Mouse (Mus musculus): Measurements from ENCODE around the gene Hexim2. TPM values are rescaled to one million over a fixed set of nuclear protein-coding genes. Genes with fewer than 3 reads are reported as not detected.
A peak's percentile ranks its signal among the peaks of the same experiment; 100 is the strongest.

Hexim2 gene
- total RNA-seq, 1 experiment from 2014 or later: not detected

- 0 out of 2 replicates have a peak, but pooled peaks have one; percentile 21 for ATAC-seq (replicated peaks; ENCODE audit: insufficient number of reproducible peaks, low FRiP score, low TSS enrichment, poor library complexity, severe bottlenecking)
Measured at GRCm38 (mm10) chr11:103184891-103185290, 52.7 kb downstream of the Hexim2 start.

Other genes with a start within 250 kb of the Hexim2 start
- gene Fam187a, start 247.3 kb upstream of the Hexim2 start, total RNA-seq (2017): not detected in 3 replicates
- gene Gfap, start 231.5 kb upstream of the Hexim2 start, total RNA-seq (2017): not detected in 3 replicates
- 0.19 TPM in 1 of 3 replicates, not detected in the others for gene Kif18b, start 207.3 kb upstream of the Hexim2 start, total RNA-seq (2017)
- gene C1ql1, start 185.7 kb upstream of the Hexim2 start, total RNA-seq (2017): not detected in 3 replicates
- 54.9 to 60.7 TPM (median 55.9 TPM) in 3 replicates for gene Nmt1, start 104.2 kb upstream of the Hexim2 start, total RNA-seq (2017)
- 15.5 to 32.4 TPM (median 15.8 TPM) in 3 replicates for gene Dcakd, start 104.1 kb upstream of the Hexim2 start, total RNA-seq (2017)
- 0.97 TPM in 1 of 3 replicates, not detected in the others for gene Plcd3, start 30.8 kb upstream of the Hexim2 start, total RNA-seq (2017)
- 21.8 to 32.6 TPM (median 28.3 TPM) in 3 replicates for gene Acbd4, start 30.7 kb upstream of the Hexim2 start, total RNA-seq (2017)
- 90.9 to 99.4 TPM (median 96.2 TPM) in 3 replicates for gene Hexim1, start 16.2 kb upstream of the Hexim2 start, total RNA-seq (2017)
- gene Fmnl1, start 38.7 kb downstream of the Hexim2 start, total RNA-seq (2017): 189 to 455 TPM (median 252 TPM) in 3 replicates
- gene 1700023F06Rik, start 76.1 kb downstream of the Hexim2 start, total RNA-seq (2017): not detected in 3 replicates
- gene Spata32, start 86.0 kb downstream of the Hexim2 start, total RNA-seq (2017): not detected in 3 replicates
- gene Map3k14, start 135.0 kb downstream of the Hexim2 start, total RNA-seq (2017): 72.0 to 89.0 TPM (median 88.0 TPM) in 3 replicates
- 59.2 to 68.0 TPM (median 67.2 TPM) in 3 replicates for gene Arhgap27, start 231.3 kb downstream of the Hexim2 start, total RNA-seq (2017)